Mouse (Mus musculus) heart, embryonic 12.5 days (tissue): Measurements from ENCODE around the gene Srsf1. TPM values are rescaled to one million over a fixed set of nuclear protein-coding genes. Genes with fewer than 3 reads are reported as not detected.
"Not testable (repeated sequence)": the region's sequence is repeated elsewhere in the genome, so short reads cannot be mapped to it uniquely, and the experiment has no call there.

ENCODE experiments used
- ATAC-seq: fragments of 200-750 bp; cut with Nextera tagmentation; 2 replicates; pipeline ENCODE4 v1.8.0; 2017; ENCODE audit warnings: moderate TSS enrichment, moderate library complexity; ENCODE audit not compliant: insufficient number of reproducible peaks, low FRiP score
- H3K27ac ChIP-seq: fragments of 300-500 bp; sonication (generic); 2 replicates; pipeline ENCODE4 v1.5.1; 2016; ENCODE audit warnings: mild to moderate bottlenecking, moderate library complexity; ENCODE audit not compliant: poor library complexity, severe bottlenecking
- H3K27me3 ChIP-seq: fragments of 300-500 bp; sonication (generic); replicated peaks from 2 replicates; pipeline ENCODE4 v1.6.1; 2016; ENCODE audit warnings: mild to moderate bottlenecking, moderate library complexity
- H3K36me3 ChIP-seq: fragments of 300-500 bp; sonication (generic); 2 replicates; pipeline ENCODE4 v1.6.1; 2016; ENCODE audit warnings: mild to moderate bottlenecking, moderate library complexity
- H3K4me1 ChIP-seq: fragments of 300-500 bp; sonication (generic); replicated peaks from 2 replicates; pipeline ENCODE4 v1.6.1; 2016; ENCODE audit warnings: mild to moderate bottlenecking
- H3K4me2 ChIP-seq: fragments of 300-500 bp; sonication (generic); 2 replicates; pipeline ENCODE4 v1.6.1; 2016; ENCODE audit warnings: mild to moderate bottlenecking, moderate library complexity
- H3K4me3 ChIP-seq: fragments of 300-500 bp; sonication (generic); 2 replicates; pipeline ENCODE4 v1.5.1; 2016; ENCODE audit warnings: mild to moderate bottlenecking
- H3K9ac ChIP-seq: fragments of 300-500 bp; sonication (generic); 2 replicates; pipeline ENCODE4 v1.6.1; 2016; ENCODE audit warnings: mild to moderate bottlenecking, moderate library complexity
- H3K9me3 ChIP-seq: fragments of 300-500 bp; sonication (generic); replicated peaks from 2 replicates; pipeline ENCODE4 v1.6.1; 2016; ENCODE audit warnings: mild to moderate bottlenecking, moderate library complexity
- WGBS: fragments of 180-500 bp; shearing (Covaris S2); methylation state at CpG from one replicate; pipeline ENCODE4 v1.1.7; 2016; 5-methylcytosine and 5-hydroxymethylcytosine counted together
- polyA plus RNA-seq: library from polyadenylated mRNA; unstranded; fragments of >200 nt; fragmentation: Nextera tagmentation; extraction: Ambion mirVana; gene quantifications from 2 replicates; pipeline ENCODE4 v1.2.1, GENCODE M21; 2016

Srsf1 gene
- polyA plus RNA-seq, 1 experiment from 2014 or later, result 254 TPM

DNA sequence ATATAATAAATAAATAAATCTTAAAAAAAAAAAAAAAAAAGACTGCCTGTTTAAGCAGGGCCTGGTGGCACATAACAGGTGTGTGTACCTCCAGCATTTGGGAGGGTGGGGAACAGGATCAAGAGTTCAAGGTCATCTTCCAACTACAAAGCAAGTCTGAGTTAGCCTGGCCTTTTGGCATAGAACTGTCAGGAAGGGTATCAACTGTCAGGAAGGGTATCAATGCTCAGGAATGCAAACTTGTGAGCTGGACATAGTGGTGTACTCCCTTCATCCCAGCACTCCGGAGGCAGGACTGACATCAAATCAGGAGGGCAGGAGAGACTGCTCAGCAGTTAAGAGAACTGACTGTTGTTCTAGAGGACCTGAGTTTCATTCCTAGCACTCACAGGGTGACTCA lies 8.1 kb upstream of the Srsf1 start:
- H3K4me1 ChIP-seq, result 0 out of 2 replicates have a peak, but pooled peaks cover 11% of the 10 kb centered on the region
- no peak overlapping the region for H3K9ac ChIP-seq
- 65% methylated on average over 1 of the region's 1 CpGs for WGBS
- H3K27me3 ChIP-seq, result no peaks in the 10 kb centered on the region
- 0 out of 2 replicates have a peak, but pooled peaks cover 3% of the 10 kb centered on the region for H3K9me3 ChIP-seq
- H3K4me3 ChIP-seq, result no peak overlapping the region
- no peak for ATAC-seq
- no peak overlapping the region for H3K4me2 ChIP-seq
- no peak overlapping the region for H3K27ac ChIP-seq
- peaks cover 10% of the 10 kb centered on the region; the same call in 1 of the 2 replicates for H3K36me3 ChIP-seq

DNA sequence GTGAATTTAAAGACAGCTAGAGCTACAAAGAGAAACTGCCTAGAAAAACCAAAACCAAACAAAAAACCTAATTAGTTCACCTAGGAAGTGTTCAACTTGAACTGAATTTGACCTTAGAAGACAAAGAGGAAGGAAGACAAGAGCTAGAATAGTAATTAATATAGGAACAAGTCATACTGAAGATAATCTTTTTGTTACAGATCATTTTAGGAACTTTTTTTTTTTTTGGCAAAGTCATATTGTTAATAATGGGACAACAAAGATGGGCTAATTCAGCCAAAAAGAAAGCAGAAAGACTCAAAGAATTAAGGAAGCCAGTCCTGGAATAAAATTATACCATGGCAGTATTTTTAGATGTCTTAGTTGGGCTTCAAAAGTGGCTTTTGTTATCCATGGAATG lies 2.9 kb upstream of the Srsf1 start:
- H3K9ac ChIP-seq, result no peak overlapping the region
- H3K9me3 ChIP-seq, result no peaks in the 10 kb centered on the region
- H3K4me1 ChIP-seq, result peaks cover 11% of the 10 kb centered on the region
- H3K27ac ChIP-seq, result no peak overlapping the region
- no peak overlapping the region for H3K4me3 ChIP-seq
- no peak for ATAC-seq
- H3K27me3 ChIP-seq, result no peaks in the 10 kb centered on the region
- no peak overlapping the region for H3K4me2 ChIP-seq
- H3K36me3 ChIP-seq, result peaks cover 13% of the 10 kb centered on the region

DNA sequence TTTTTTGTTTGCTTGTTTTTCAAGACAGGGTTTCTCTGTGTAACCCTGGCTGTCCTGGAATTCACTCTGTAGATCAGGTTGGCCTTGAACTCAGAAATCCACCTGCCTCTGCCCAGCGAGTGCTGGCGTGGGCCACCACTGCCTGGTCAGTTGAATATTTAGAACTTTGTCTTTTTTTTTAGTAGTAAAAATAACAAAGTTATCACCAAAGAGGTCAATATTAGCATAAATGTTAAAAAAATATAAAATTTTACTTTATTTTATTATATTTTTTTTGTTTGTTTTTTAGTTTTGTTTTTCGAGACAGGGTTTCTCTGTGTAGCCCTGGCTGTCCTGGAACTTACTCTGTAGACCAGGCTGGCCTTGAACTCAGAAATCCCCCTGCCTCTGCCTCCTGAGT lies 2.0 kb upstream of the Srsf1 start:
- Histone ChIP-seq H3K4me1 (peaks cover 16% of the 10 kb centered on the region), H3K36me3 (peaks cover 20% of the 10 kb centered on the region)
- not testable (repeated sequence) for H3K9me3 ChIP-seq, H3K4me3 ChIP-seq, H3K9ac ChIP-seq, H3K27ac ChIP-seq, H3K4me2 ChIP-seq, H3K27me3 ChIP-seq, ATAC-seq
- WGBS, result 91% methylated on average over 3 of the region's 3 CpGs

DNA sequence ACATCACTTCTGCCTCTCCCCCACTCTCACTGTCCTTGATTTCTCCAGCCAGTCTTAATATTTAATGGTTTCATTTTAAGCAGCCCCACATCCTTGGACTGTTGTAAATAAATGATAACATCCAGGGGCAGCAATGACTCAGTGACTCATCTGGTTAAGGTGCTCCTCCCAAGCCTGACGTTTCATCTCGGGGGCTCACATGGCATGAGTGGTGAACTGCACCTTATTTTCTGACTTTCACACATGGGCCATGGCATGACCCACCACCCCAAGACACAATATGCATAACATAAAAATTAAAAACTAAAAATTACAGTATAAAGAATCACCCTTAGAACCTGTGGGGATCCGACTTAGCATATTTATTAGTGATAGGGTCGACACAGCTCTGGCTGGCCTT lies 1.3 kb upstream of the Srsf1 start:
- no peak overlapping the region; the same call in 1 of the 2 replicates for H3K9ac ChIP-seq

DNA sequence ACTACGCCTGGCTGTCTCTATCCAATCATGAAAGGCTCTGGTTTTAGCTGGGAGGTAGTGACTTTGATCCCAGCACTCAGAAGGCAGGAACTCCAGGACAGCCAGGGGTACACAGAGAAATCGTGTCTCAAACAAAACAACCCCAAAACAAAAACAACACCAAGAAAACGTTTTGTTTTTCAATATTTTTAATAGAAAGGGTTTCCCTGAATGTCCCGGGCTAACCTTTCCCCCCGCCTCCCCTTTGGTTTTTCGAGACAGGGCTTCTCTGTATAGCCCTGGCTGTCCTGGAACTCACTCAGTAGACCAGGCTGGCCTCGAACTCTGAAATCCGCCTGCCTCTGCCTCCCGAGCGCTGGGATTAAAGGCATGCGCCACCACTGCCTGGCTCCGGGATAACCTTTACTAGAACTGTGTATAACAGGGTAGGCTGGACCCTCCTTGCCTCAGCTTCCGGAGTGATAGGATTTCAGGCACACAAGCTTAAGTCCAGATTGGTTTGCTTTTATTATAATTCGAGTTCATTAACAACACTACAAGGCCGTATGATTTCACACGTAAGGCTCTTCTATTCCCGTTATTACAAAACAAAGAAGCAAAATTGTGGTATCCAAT lies 743 bp upstream of the Srsf1 start:
- Histone ChIP-seq H3K4me1 (peaks cover 22% of the 10 kb centered on the region), H3K9ac (peak overlapping the region; percentile 99), H3K4me2 (peak overlapping the region; percentile 67), H3K27ac (peak overlapping the region; percentile 100), H3K4me3 (peak overlapping the region; percentile 94), H3K27me3 (no peaks in the 10 kb centered on the region), H3K9me3 (no peaks in the 10 kb centered on the region), H3K36me3 (peaks cover 26% of the 10 kb centered on the region)
- ATAC-seq, result no peak
- 57% methylated on average over 17 of the region's 17 CpGs for WGBS

More for the DNA sequence above, 1.3 kb upstream of the Srsf1 start:
- peak overlapping the region; percentile 67; the same call in 1 of the 2 replicates for H3K4me2 ChIP-seq
- H3K9me3 ChIP-seq, result no peaks in the 10 kb centered on the region
- H3K4me3 ChIP-seq, result peak overlapping the region; percentile 94; the same call in 1 of the 2 replicates
- no peak for ATAC-seq
- peaks cover 23% of the 10 kb centered on the region for H3K36me3 ChIP-seq
- no peaks in the 10 kb centered on the region for H3K27me3 ChIP-seq
- H3K4me1 ChIP-seq, result peaks cover 20% of the 10 kb centered on the region
- 77% methylated on average over 4 of the region's 4 CpGs for WGBS
- H3K27ac ChIP-seq, result no peak overlapping the region

DNA sequence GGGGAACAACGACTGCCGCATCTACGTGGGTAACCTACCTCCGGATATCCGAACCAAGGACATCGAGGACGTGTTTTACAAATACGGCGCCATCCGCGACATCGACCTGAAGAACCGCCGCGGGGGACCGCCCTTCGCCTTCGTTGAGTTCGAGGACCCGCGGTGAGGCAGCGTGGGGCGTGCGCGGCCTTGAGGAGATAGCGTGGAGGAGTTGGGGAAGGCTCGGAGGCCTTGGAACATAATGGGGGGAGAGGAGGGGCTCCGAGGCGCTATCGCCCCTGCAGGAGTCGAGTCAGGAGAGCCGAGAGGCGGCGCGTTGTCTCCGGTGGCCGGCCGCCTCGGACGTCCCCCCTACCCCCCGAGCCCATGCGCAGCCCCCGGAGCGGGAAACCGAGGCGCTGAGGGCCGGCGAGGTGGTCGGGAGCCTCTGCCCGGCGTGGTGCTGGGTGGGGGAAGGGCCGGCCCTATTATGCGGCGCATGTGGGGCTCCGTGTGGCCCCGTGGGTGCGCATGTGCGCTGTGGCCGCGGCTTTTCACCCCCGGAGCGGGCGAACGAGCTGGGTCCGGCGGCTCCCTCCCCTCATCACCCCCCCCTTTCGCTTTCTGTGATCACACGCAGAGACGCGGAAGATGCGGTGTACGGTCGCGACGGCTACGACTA lies 828 bp downstream of the Srsf1 start:
- peak; percentile 72 for ATAC-seq
- Histone ChIP-seq H3K36me3 (peaks cover 24% of the 10 kb centered on the region), H3K27ac (peak overlapping the region; percentile 100), H3K4me2 (peak overlapping the region; percentile 94), H3K9me3 (no peaks in the 10 kb centered on the region), H3K4me1 (peaks cover 22% of the 10 kb centered on the region), H3K9ac (peak overlapping the region; percentile 99), H3K4me3 (peak overlapping the region; percentile 94), H3K27me3 (no peaks in the 10 kb centered on the region)
- under 1% methylated on average over 72 of the region's 76 CpGs for WGBS

DNA sequence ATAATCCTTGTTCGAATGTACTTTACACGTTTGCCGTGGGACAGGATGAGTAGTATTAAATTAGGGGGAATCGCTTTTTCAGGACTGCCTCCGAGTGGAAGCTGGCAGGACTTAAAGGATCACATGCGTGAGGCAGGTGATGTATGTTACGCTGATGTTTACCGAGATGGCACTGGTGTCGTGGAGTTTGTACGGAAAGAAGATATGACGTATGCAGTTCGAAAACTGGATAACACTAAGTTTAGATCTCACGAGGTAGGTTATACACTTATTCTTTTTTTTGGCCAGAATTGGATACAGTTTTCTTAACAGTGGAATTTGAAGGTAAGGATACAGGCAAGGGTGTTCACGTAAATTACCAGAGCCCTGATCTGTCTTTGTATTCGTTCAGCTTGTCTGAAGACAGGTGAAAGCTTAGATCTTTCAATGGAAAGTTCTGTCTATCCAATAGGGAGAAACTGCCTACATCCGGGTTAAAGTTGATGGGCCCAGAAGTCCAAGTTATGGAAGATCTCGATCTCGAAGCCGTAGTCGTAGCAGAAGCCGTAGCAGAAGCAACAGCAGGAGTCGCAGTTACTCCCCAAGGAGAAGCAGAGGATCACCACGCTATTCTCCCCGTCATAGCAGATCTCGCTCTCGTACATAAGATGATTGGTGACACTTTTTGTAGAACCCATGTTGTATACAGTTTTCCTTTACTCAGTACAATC lies 1.9 kb downstream of the Srsf1 start:
- peak overlapping the region; percentile 94 for H3K4me2 ChIP-seq
- WGBS, result 26% methylated on average over 26 of the region's 26 CpGs
- H3K27me3 ChIP-seq, result no peaks in the 10 kb centered on the region
- H3K27ac ChIP-seq, result peak overlapping the region; percentile 100
- peaks cover 28% of the 10 kb centered on the region for H3K36me3 ChIP-seq
- peak overlapping the region; percentile 99 for H3K9ac ChIP-seq
- peak overlapping the region; percentile 94 for H3K4me3 ChIP-seq
- H3K4me1 ChIP-seq, result peaks cover 22% of the 10 kb centered on the region
- ATAC-seq, result no peak
- H3K9me3 ChIP-seq, result no peaks in the 10 kb centered on the region

DNA sequence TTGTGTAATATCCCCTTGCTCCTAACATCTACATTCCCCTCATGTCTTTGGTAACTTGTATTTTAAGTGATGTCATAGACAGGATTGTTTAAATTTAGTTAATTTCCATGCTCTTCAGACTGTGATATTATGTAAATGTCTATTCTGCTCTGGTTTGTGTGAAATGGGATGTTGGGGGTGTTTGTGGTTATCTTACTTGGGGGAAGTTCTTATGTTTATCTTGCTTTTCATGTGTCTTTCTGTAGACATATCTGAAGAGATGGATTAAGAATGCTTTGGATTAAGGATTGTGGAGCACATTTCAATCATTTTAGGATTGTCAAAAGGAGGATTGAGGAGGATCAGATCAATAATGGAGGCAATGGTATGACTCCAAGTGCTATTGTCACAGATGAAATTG lies 2.6 kb downstream of the Srsf1 start:
- H3K36me3 ChIP-seq, result peaks cover 29% of the 10 kb centered on the region
- H3K4me1 ChIP-seq, result peaks cover 22% of the 10 kb centered on the region
- H3K27me3 ChIP-seq, result no peaks in the 10 kb centered on the region
- no peak overlapping the region for H3K9ac ChIP-seq
- no peaks in the 10 kb centered on the region for H3K9me3 ChIP-seq
- H3K27ac ChIP-seq, result no peak overlapping the region
- peak overlapping the region; percentile 94; the same call in 1 of the 2 replicates for H3K4me2 ChIP-seq
- ATAC-seq, result no peak
- peak overlapping the region; percentile 94; the same call in 1 of the 2 replicates for H3K4me3 ChIP-seq

DNA sequence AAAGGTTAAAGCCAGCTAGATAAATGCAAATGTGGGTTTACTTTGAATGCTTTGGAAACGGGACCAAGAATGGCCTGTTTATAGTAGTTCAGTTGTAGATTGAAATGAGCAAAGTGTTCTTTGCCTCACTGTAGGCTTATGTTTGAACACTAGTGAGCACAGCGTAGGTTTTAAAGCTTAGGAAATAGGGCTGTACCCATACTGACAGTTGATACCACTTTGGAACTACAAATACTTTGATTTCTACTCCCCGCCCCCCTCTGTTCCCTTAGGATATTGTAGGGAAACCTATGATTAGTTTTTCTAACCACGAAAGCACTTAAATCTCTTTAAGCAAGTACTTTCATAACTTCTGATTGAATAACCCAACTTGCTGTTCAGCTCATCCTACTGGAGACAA lies 5.5 kb downstream of the Srsf1 start:
- no peaks in the 10 kb centered on the region for H3K9me3 ChIP-seq
- ATAC-seq, result no peak
- H3K9ac ChIP-seq, result no peak overlapping the region
- H3K27ac ChIP-seq, result no peak overlapping the region
- WGBS, result 85% methylated on average over 4 of the region's 4 CpGs
- H3K27me3 ChIP-seq, result no peaks in the 10 kb centered on the region
- peaks cover 34% of the 10 kb centered on the region for H3K36me3 ChIP-seq
- no peak overlapping the region for H3K4me2 ChIP-seq
- H3K4me3 ChIP-seq, result no peak overlapping the region
- peaks cover 16% of the 10 kb centered on the region for H3K4me1 ChIP-seq

DNA sequence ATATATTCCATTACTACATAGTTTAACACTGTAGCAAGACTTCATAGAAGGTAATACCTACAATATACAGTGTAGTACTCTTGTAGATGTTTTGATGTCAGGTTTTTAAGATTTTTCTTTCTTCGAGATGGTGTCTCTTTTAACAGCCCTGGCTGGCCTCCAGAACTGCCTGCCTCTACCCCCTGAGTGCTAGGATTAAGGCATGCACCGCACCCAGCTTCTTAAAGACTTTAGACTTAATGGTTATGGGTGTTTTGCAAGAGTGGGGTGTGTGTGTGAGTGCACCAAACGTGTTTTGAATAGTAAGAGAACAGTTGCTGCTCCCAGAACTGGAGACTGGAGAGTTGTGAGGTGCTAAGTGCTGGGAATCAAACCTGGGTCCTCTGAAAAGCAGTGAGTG lies 6.6 kb downstream of the Srsf1 start:
- no peaks in the 10 kb centered on the region for H3K27me3 ChIP-seq
- H3K4me1 ChIP-seq, result peaks cover 16% of the 10 kb centered on the region
- peaks cover 33% of the 10 kb centered on the region for H3K36me3 ChIP-seq
- H3K4me2 ChIP-seq, result no peak overlapping the region
- H3K9ac ChIP-seq, result no peak overlapping the region
- ATAC-seq, result no peak
- 66% methylated on average over 3 of the region's 3 CpGs for WGBS
- H3K9me3 ChIP-seq, result no peaks in the 10 kb centered on the region
- H3K4me3 ChIP-seq, result no peak overlapping the region
- H3K27ac ChIP-seq, result 0 out of 2 replicates have a peak overlapping the region, but pooled peaks have one; percentile 16

DNA sequence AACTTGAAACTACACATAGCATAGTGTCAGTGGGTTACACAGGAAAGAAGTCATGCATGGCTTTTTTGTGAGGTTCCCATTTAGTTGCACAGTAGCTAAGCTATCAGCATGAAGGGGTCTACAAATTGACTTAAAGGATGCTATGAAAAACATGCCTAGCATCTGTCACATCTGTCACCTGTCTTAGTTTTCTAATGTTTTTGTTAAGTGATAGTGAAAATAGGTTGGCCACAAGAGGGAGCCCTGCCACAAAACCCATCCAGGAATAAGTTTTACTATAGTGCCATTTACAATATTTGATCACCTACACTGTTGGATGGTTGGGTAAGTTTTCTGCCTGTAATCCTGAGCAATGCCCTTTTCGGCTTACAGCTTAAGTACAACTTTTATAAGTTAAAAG lies 7.4 kb downstream of the Srsf1 start:
- no peak for ATAC-seq
- peaks cover 12% of the 10 kb centered on the region for H3K4me1 ChIP-seq
- H3K4me3 ChIP-seq, result no peak overlapping the region
- H3K36me3 ChIP-seq, result peaks cover 27% of the 10 kb centered on the region
- H3K27ac ChIP-seq, result no peak overlapping the region
- no peak overlapping the region for H3K4me2 ChIP-seq
- WGBS, result 96% methylated on average over 1 of the region's 1 CpGs
- H3K9me3 ChIP-seq, result no peaks in the 10 kb centered on the region
- H3K27me3 ChIP-seq, result no peaks in the 10 kb centered on the region
- H3K9ac ChIP-seq, result no peak overlapping the region
